Mouse (Mus musculus) skeletal muscle tissue, adult 2 months (tissue): ENCODE measurements at regions not wholly inside any gene's neighbourhood (a gene's known extent, or its start where the extent isn't known, plus 50 kb on each side); places are given as distances from the start of the nearest gene placed in this dataset.

Experiments used
- DNase-seq: peaks from one replicate; pipeline ENCODE4 v3.0.0-alpha.2; 2012; ENCODE audit warnings: low read depth, low spot score

- no peak for DNase-seq
Observed at GRCm38 (mm10) chr13:15221322-15221721, 241.7 kb upstream of the Gli3 start.

GRCm38 (mm10) chr13:15227641-15228040, 235.4 kb upstream of the Gli3 start:
- no peak for DNase-seq
